Mouse (Mus musculus): ENCODE results near the gene Tmem240. TPM values are rescaled to one million over a fixed set of nuclear protein-coding genes. Genes with fewer than 3 reads are reported as not detected.

The Tmem240 gene
- polyA plus RNA-seq, 1 experiment from 2014 or later: 0.84 TPM

DNA sequence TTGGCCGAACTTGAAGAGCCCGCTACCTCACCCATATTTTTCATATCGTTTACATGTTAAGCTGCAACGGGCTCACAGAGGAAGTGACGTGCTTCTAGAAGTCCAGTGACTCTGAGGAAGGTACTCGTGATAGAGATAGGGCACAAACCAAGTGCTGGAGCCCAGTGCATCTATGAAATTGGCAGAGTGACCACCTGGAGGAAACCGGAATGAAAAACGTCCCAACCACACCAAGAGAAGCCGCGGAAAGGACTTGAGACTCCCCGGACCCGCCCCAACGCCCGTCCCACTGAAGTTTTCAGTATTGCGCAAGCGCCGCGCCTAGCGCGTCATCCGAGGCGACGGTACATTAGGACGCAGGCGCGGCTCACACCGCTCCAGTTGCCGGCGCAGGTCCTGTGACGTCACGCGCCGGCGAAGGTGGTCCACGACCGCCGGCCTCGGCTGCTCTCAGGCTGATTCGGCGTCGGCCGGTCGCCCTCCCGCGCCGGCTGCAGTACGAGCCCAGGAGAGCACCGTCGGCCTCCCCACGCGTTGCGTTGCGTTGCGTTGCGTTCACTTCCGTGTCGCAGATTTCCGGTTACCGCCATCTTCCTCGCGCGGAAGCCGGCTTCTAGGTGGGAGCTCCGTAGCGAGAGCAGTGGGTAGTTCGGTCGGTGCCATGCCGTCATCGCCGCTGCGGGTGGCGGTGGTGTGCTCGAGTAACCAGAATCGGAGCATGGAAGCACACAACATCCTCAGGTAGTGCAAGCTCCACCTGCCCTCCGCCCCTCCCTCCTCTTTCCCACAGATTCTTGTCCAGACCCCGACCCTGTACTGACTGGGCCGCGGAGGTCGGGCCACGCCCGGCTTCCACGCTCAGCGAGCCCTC is 29.6 kb upstream of the Tmem240 start, which contains the start of gene Ssu72:
Gene Ssu72, plus strand, starts transcription at position 80 of the 871 bp plus-strand sequence.
- no peaks in the 10 kb centered on the region for H3K36me3 ChIP-seq
- WGBS: under 1% methylated on average over 83 of the region's 83 CpGs
- peak; percentile 96 for ATAC-seq
- H3K4me1 ChIP-seq (replicated peaks): peaks cover 8% of the 10 kb centered on the region; the same call in 1 of the 2 replicates
- H3K9ac ChIP-seq: peak within 1 kb of the TSS; percentile 93
- H3K9me3 ChIP-seq: no peaks in the 10 kb centered on the region
- peak within 1 kb of the TSS; percentile 81 for H3K4me2 ChIP-seq (replicated peaks)
- peak within 1 kb of the TSS; percentile 98 for H3K4me3 ChIP-seq (replicated peaks)
- H3K27ac ChIP-seq: peak within 1 kb of the TSS; percentile 98
- H3K27me3 ChIP-seq (replicated peaks): no peaks in the 10 kb centered on the region

DNA sequence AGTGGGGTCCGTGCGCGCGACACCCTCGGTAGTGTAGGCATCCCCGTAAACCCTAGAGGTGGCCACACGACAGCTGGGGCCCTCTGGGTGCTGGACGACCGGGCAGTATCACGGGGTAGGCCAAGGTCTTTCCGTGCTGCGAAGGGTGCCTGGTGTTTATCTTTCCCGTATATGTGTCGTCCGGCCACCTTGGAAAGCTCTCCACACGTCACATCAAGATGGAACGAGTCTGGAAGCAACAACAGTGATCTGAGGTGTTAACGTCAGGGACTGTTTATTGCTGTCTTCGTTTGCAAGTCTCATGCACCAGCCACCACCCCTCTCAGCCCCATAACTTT is 29.0 kb upstream of the Tmem240 start:
- H3K4me3 ChIP-seq (replicated peaks): peak overlapping the region; percentile 98
- H3K4me2 ChIP-seq (replicated peaks): peak overlapping the region; percentile 81
- ATAC-seq: no peak; the same call in 1 of the 2 replicates
- H3K36me3 ChIP-seq: no peaks in the 10 kb centered on the region
- no peaks in the 10 kb centered on the region for H3K27me3 ChIP-seq (replicated peaks)
- 0% methylated on average over 19 of the region's 19 CpGs for WGBS
- H3K9ac ChIP-seq: peak overlapping the region; percentile 93
- H3K27ac ChIP-seq: peak overlapping the region; percentile 98
- H3K4me1 ChIP-seq (replicated peaks): peaks cover 9% of the 10 kb centered on the region; the same call in 1 of the 2 replicates
- no peaks in the 10 kb centered on the region for H3K9me3 ChIP-seq

- H3K4me2 ChIP-seq (replicated peaks): no peak overlapping the region
Measured at GRCm38 (mm10) chr4:155708582-155708981, 26.0 kb upstream of the Tmem240 start.

GRCm38 (mm10) chr4:155708988-155709387 is 25.6 kb upstream of the Tmem240 start:
- H3K9me3 ChIP-seq: no peaks in the 10 kb centered on the region
- H3K4me2 ChIP-seq (replicated peaks): no peak overlapping the region
- H3K27me3 ChIP-seq (replicated peaks): no peaks in the 10 kb centered on the region
- no peak for ATAC-seq
- no peak overlapping the region for H3K9ac ChIP-seq
- peaks cover 9% of the 10 kb centered on the region; the same call in 1 of the 2 replicates for H3K4me1 ChIP-seq (replicated peaks)
- H3K36me3 ChIP-seq: no peaks in the 10 kb centered on the region
- H3K27ac ChIP-seq: no peak overlapping the region
- no peak overlapping the region for H3K4me3 ChIP-seq (replicated peaks)

More at GRCm38 (mm10) chr4:155708582-155708981, 26.0 kb upstream of the Tmem240 start:
- Histone ChIP-seq H3K9me3 (no peaks in the 10 kb centered on the region), H3K27me3 (replicated peaks) (no peaks in the 10 kb centered on the region), H3K4me3 (replicated peaks) (no peak overlapping the region), H3K4me1 (replicated peaks) (peaks cover 9% of the 10 kb centered on the region; the same call in 1 of the 2 replicates), H3K36me3 (no peaks in the 10 kb centered on the region), H3K9ac (no peak overlapping the region), H3K27ac (no peak overlapping the region)
- WGBS: 80% methylated on average over 2 of the region's 2 CpGs
- no peak for ATAC-seq

- H3K4me3 ChIP-seq (replicated peaks): no peak overlapping the region
- no peak overlapping the region for H3K9ac ChIP-seq
- H3K36me3 ChIP-seq: 0 out of 2 replicates have a peak, but pooled peaks cover 2% of the 10 kb centered on the region
- H3K4me2 ChIP-seq (replicated peaks): no peak overlapping the region
- H3K4me1 ChIP-seq (replicated peaks): peaks cover 9% of the 10 kb centered on the region; the same call in 1 of the 2 replicates
- H3K9me3 ChIP-seq: no peaks in the 10 kb centered on the region
- WGBS: 61% methylated on average over 6 of the region's 6 CpGs
- no peaks in the 10 kb centered on the region for H3K27me3 ChIP-seq (replicated peaks)
- no peak for ATAC-seq
- H3K27ac ChIP-seq: no peak overlapping the region
Measured at GRCm38 (mm10) chr4:155710521-155711252, 23.9 kb upstream of the Tmem240 start.

DNA sequence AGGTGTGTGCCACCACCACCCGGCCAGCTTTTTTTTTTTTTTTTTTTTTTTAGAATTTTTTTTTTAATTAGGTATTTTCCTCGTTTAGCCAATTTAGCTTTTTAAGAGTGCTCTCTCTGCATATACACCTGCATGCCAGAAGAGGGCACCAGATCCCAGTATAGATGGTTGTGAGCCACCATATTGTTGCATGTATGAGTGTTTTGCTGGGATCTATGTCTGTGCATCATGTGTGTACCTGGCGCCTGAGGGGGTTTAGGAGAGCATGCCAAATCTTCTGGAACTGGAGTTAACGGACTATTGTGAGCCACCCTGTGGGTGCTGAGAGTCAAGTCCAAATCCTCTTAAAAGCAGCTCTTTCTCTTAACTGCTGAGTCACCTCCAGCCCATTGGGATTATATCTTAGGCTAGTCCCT is 12.9 kb upstream of the Tmem240 start:
- no peak overlapping the region for H3K27ac ChIP-seq
- H3K4me3 ChIP-seq (replicated peaks): no peak overlapping the region
- no peaks in the 10 kb centered on the region for H3K9me3 ChIP-seq
- WGBS: 68% methylated on average over 4 of the region's 4 CpGs
- no peak overlapping the region for H3K9ac ChIP-seq
- H3K36me3 ChIP-seq: peaks cover 5% of the 10 kb centered on the region; the same call in 1 of the 2 replicates
- no peak; the same call in 1 of the 2 replicates for ATAC-seq
- H3K27me3 ChIP-seq (replicated peaks): no peaks in the 10 kb centered on the region
- H3K4me2 ChIP-seq (replicated peaks): no peak overlapping the region
- H3K4me1 ChIP-seq (replicated peaks): no peaks in the 10 kb centered on the region

DNA sequence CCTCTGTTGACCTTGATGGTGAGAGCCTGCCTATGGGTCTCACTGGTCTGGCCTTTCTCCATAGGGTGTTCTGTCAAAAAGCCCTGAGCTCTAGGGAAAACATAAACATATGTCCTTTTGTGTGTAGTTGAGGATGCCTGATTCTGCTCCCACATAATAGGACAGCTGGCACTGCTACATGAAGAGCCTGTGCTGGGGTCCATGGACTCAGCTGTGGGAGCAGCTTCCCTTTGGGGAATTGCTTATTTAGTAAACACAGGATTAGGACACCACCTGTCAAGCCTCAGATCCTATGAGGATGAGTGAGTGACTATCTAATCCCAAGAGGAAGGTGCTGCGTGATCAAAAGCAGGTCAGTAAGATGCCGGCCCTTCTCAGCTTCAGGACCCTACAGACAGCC is 6.6 kb upstream of the Tmem240 start:
- no peaks in the 10 kb centered on the region for H3K27me3 ChIP-seq (replicated peaks)
- H3K9me3 ChIP-seq: no peaks in the 10 kb centered on the region
- 75% methylated on average over 2 of the region's 2 CpGs for WGBS
- no peak overlapping the region for H3K4me3 ChIP-seq (replicated peaks)
- no peak overlapping the region for H3K27ac ChIP-seq
- H3K4me2 ChIP-seq (replicated peaks): no peak overlapping the region
- ATAC-seq: no peak
- H3K4me1 ChIP-seq (replicated peaks): no peaks in the 10 kb centered on the region
- no peaks in the 10 kb centered on the region; the same call in 1 of the 2 replicates for H3K36me3 ChIP-seq
- no peak overlapping the region for H3K9ac ChIP-seq

- H3K36me3 ChIP-seq: no peaks in the 10 kb centered on the region; the same call in 1 of the 2 replicates
- H3K4me1 ChIP-seq (replicated peaks): peaks cover 10% of the 10 kb centered on the region
- no peaks in the 10 kb centered on the region for H3K27me3 ChIP-seq (replicated peaks)
- H3K9ac ChIP-seq: no peak overlapping the region
- 84% methylated on average over 10 of the region's 10 CpGs for WGBS
- H3K27ac ChIP-seq: no peak overlapping the region
- no peaks in the 10 kb centered on the region for H3K9me3 ChIP-seq
- H3K4me2 ChIP-seq (replicated peaks): no peak overlapping the region
- no peak for ATAC-seq
- H3K4me3 ChIP-seq (replicated peaks): no peak overlapping the region
Measured at GRCm38 (mm10) chr4:155733267-155733666, 1.3 kb upstream of the Tmem240 start.

DNA sequence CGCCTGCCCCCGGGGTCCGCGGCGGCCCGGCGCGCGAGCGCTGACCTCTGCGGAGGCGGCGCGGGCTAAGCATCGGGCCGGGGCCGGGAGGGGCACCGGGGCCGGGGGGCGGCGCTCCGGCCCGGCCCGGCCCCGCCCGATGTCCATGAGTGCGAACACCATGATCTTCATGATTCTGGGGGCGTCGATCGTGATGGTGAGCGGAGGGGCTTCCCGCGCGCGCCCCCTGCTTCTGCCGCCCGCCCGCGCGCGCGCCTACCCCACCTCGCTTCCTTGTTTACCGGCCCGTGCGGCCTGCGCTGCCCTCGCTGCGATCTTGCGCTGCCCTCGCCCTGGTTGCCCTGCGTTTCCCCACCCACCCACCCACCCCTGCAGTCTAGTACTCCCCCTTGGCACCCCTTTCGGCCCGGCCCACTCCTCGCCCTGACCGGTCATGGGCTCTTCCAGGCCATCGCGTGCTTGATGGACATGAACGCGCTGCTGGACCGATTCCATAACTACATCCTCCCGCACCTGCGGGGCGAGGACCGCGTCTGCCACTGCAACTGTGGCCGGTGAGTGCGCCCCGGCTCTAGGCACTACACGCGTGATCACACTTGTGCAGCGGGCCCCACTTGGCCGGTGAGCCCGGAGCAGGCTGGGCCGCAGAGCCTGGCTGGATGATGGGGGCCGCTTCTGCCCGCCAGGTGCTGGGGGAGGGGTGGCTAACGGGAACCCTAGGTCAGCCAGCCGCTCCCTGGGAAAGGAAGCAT is 527 bp downstream of the Tmem240 start:
- Histone ChIP-seq H3K27me3 (replicated peaks) (no peaks in the 10 kb centered on the region), H3K36me3 (peaks cover under 1% of the 10 kb centered on the region; the same call in 1 of the 2 replicates), H3K4me3 (replicated peaks) (peak overlapping the region; percentile 93), H3K9ac (peak overlapping the region; percentile 78), H3K4me1 (replicated peaks) (peaks cover 10% of the 10 kb centered on the region), H3K4me2 (replicated peaks) (peak overlapping the region; percentile 84), H3K27ac (peak overlapping the region; percentile 90), H3K9me3 (no peaks in the 10 kb centered on the region)
- WGBS: under 1% methylated on average over 54 of the region's 79 CpGs
- ATAC-seq: peak; percentile 80

- Histone ChIP-seq H3K4me2 (replicated peaks) (peak overlapping the region; percentile 84), H3K36me3 (peaks cover 4% of the 10 kb centered on the region; the same call in 1 of the 2 replicates), H3K9ac (peak overlapping the region; percentile 78), H3K27ac (0 out of 2 replicates have a peak overlapping the region, but pooled peaks have one; percentile 8), H3K4me3 (replicated peaks) (peak overlapping the region; percentile 93), H3K4me1 (replicated peaks) (peaks cover 10% of the 10 kb centered on the region), H3K9me3 (no peaks in the 10 kb centered on the region), H3K27me3 (replicated peaks) (no peaks in the 10 kb centered on the region)
- 69% methylated on average over 5 of the region's 5 CpGs for WGBS
- no peak for ATAC-seq
Measured at GRCm38 (mm10) chr4:155735788-155736187, 1.2 kb downstream of the Tmem240 start.

- Histone ChIP-seq H3K27me3 (replicated peaks) (no peaks in the 10 kb centered on the region), H3K36me3 (peaks cover 4% of the 10 kb centered on the region; the same call in 1 of the 2 replicates), H3K4me3 (replicated peaks) (no peak overlapping the region), H3K9ac (no peak overlapping the region), H3K4me1 (replicated peaks) (peaks cover 10% of the 10 kb centered on the region), H3K9me3 (no peaks in the 10 kb centered on the region), H3K27ac (no peak overlapping the region), H3K4me2 (replicated peaks) (no peak overlapping the region)
- no peak for ATAC-seq
- WGBS: 90% methylated on average over 5 of the region's 5 CpGs
Measured at GRCm38 (mm10) chr4:155736421-155736820, 1.8 kb downstream of the Tmem240 start.

All from intestine, embryonic 15.5 days (tissue).